Mouse (Mus musculus) MEL (cell line): Measurements from ENCODE around the gene Zfp74. TPM values are rescaled to one million over a fixed set of nuclear protein-coding genes. Genes with fewer than 3 reads are reported as not detected.

Experiments used
- polyA plus RNA-seq, 2 experiments: library from polyadenylated mRNA; stranded (reverse) in 1 of 2; unstranded in 1 of 2; fragments of >175 nt in 1 of 2; fragments of >200 nt in 1 of 2; gene quantifications; 2 replicates each; pipeline versions ENCODE4 v1.2.1 to v1.2.4; 2012; ENCODE audit warnings: low replicate concordance in 2 of 2, low read depth in 1 of 2; ENCODE audit not compliant: insufficient read length in 2 of 2, insufficient read depth in 1 of 2, missing spikeins in 1 of 2
- total RNA-seq: library from RNA; depleted of rRNA; stranded (reverse); fragments of 300-350 nt; gene quantifications from 2 replicates; pipeline ENCODE4 v1.2.3, GENCODE M21; 2012; rRNA removed

The Zfp74 gene
- total and polyA plus RNA-seq, 3 experiments, result 4.8 to 9.4 TPM; not detected in 1

Other genes starting within 250 kb of the Zfp74 start
- gene Catsperg2, start 227.1 kb downstream of the Zfp74 start, total RNA-seq, result not detected in 2 replicates
- not detected for gene Catsperg2, start 227.1 kb downstream of the Zfp74 start, polyA plus RNA-seq
- gene Zfp84, start 185.5 kb downstream of the Zfp74 start, total RNA-seq, result 7.0 and 8.1 TPM in 2 replicates
- 1 to 10 TPM in 1 of 2 experiments, not detected in 1; 4.7 TPM for gene Zfp84, start 185.5 kb downstream of the Zfp74 start, polyA plus RNA-seq
- gene Zfp30, start 170.1 kb downstream of the Zfp74 start, total RNA-seq, result 1.4 and 1.5 TPM in 2 replicates
- 1 to 10 TPM in 1 of 2 experiments, not detected in 1; 2.7 TPM for gene Zfp30, start 170.1 kb downstream of the Zfp74 start, polyA plus RNA-seq
- gene Zfp790, start 138.0 kb downstream of the Zfp74 start, total RNA-seq, result 4.9 TPM in 2 replicates
- 1 to 10 TPM in 1 of 2 experiments, not detected in 1; 3.8 TPM for gene Zfp790, start 138.0 kb downstream of the Zfp74 start, polyA plus RNA-seq
- 8.8 and 13.7 TPM in 2 replicates for gene Zfp940, start 100.4 kb downstream of the Zfp74 start, total RNA-seq
- 1 to 10 TPM in 1 of 2 experiments, not detected in 1; 8.4 TPM for gene Zfp940, start 100.4 kb downstream of the Zfp74 start, polyA plus RNA-seq
- gene Zfp420, start 94.1 kb downstream of the Zfp74 start, total RNA-seq, result 4.2 and 8.1 TPM in 2 replicates
- gene Zfp420, start 94.1 kb downstream of the Zfp74 start, polyA plus RNA-seq, result 1 to 10 TPM in 1 of 2 experiments, not detected in 1; 3.2 TPM
- gene Zfp27, start 47.5 kb downstream of the Zfp74 start, total RNA-seq, result 4.3 and 4.9 TPM in 2 replicates
- gene Zfp27, start 47.5 kb downstream of the Zfp74 start, polyA plus RNA-seq, result 1 to 10 TPM in 1 of 2 experiments, not detected in 1; 5.0 TPM
- gene Zfp383, start 45.9 kb downstream of the Zfp74 start, total RNA-seq, result 0.78 and 0.89 TPM in 2 replicates
- 1 to 10 TPM in 1 of 2 experiments, not detected in 1; 1.4 TPM for gene Zfp383, start 45.9 kb downstream of the Zfp74 start, polyA plus RNA-seq
- gene Zfp568, start 29.9 kb upstream of the Zfp74 start, total RNA-seq, result 12.5 and 14.3 TPM in 2 replicates
- 100 to 1,000 TPM in 1 of 2 experiments, 10 to 100 TPM in 1; 15.4 to 141 TPM for gene Zfp568, start 29.9 kb upstream of the Zfp74 start, polyA plus RNA-seq
- gene Zfp14, start 97.3 kb upstream of the Zfp74 start, total RNA-seq, result 0.16 and 0.39 TPM in 2 replicates
- under 1 TPM in 1 of 2 experiments, not detected in 1; 0.25 TPM for gene Zfp14, start 97.3 kb upstream of the Zfp74 start, polyA plus RNA-seq
- 2.2 and 2.4 TPM in 2 replicates for gene Zfp82, start 118.8 kb upstream of the Zfp74 start, total RNA-seq
- 1 to 10 TPM in 1 of 2 experiments, not detected in 1; 2.0 TPM for gene Zfp82, start 118.8 kb upstream of the Zfp74 start, polyA plus RNA-seq
- gene Gm26920, start 136.3 kb upstream of the Zfp74 start, total RNA-seq, result 0.62 TPM in 1 of 2 replicates, not detected in the other
- not detected for gene Gm26920, start 136.3 kb upstream of the Zfp74 start, polyA plus RNA-seq
- gene Zfp566, start 136.4 kb upstream of the Zfp74 start, total RNA-seq, result 7.3 and 8.0 TPM in 2 replicates
- 1 to 10 TPM in 1 of 2 experiments, not detected in 1; 8.0 TPM for gene Zfp566, start 136.4 kb upstream of the Zfp74 start, polyA plus RNA-seq
- 5.5 and 6.2 TPM in 2 replicates for gene Zfp260, start 140.7 kb upstream of the Zfp74 start, total RNA-seq
- 1 to 10 TPM in 1 of 2 experiments, not detected in 1; 4.8 TPM for gene Zfp260, start 140.7 kb upstream of the Zfp74 start, polyA plus RNA-seq
- 3.9 and 8.2 TPM in 2 replicates for gene Zfp382, start 167.9 kb upstream of the Zfp74 start, total RNA-seq
- 1 to 10 TPM in 1 of 2 experiments, not detected in 1; 7.1 TPM for gene Zfp382, start 167.9 kb upstream of the Zfp74 start, polyA plus RNA-seq
- 30.6 and 35.5 TPM in 2 replicates for gene Zfp146, start 215.7 kb upstream of the Zfp74 start, total RNA-seq
- 10 to 100 TPM in 1 of 2 experiments, not detected in 1; 38.9 TPM for gene Zfp146, start 215.7 kb upstream of the Zfp74 start, polyA plus RNA-seq
- gene Cox7a1, start 230.1 kb upstream of the Zfp74 start, total RNA-seq, result 8.9 and 9.9 TPM in 2 replicates
- 10 to 100 TPM in 1 of 2 experiments, not detected in 1; 11.1 TPM for gene Cox7a1, start 230.1 kb upstream of the Zfp74 start, polyA plus RNA-seq
- gene Capns1, start 244.7 kb upstream of the Zfp74 start, total RNA-seq, result 31.7 and 38.3 TPM in 2 replicates
- 100 to 1,000 TPM in 1 of 2 experiments, not detected in 1; 354 TPM for gene Capns1, start 244.7 kb upstream of the Zfp74 start, polyA plus RNA-seq